Mouse (Mus musculus): ENCODE data around the gene Olfr113. TPM values are rescaled to one million over a fixed set of nuclear protein-coding genes. Genes with fewer than 3 reads are reported as not detected.
"Not testable (repeated sequence)": the region's sequence is repeated elsewhere in the genome, so short reads cannot be mapped to it uniquely, and the experiment has no call there.

Olfr113 gene
- not detected for total RNA-seq (2018; cell fraction: chromatin; rRNA removed)
- total RNA-seq (2018; cell fraction: cytosol; rRNA removed): not detected
- not detected for total RNA-seq (2018; cell fraction: nucleus; rRNA removed)
- polyA plus RNA-seq (2018): not detected in 3 replicates

- no peaks in the 10 kb centered on the region for H3K79me2 ChIP-seq (ENCODE audit: inconsistent target)
- no peak within 1 kb of the TSS for H3K27ac ChIP-seq
- no peaks in the 10 kb centered on the region for H3K36me3 ChIP-seq (ENCODE audit: inconsistent target)
- no peak within 1 kb of the TSS for H3K4me3 ChIP-seq (ENCODE audit: inconsistent target)
Measured at GRCm38 (mm10) chr17:37577563-37577962, at the start of gene Olfr113. Gene Olfr113, minus strand, starts transcription at chr17:37577663.

DNA sequence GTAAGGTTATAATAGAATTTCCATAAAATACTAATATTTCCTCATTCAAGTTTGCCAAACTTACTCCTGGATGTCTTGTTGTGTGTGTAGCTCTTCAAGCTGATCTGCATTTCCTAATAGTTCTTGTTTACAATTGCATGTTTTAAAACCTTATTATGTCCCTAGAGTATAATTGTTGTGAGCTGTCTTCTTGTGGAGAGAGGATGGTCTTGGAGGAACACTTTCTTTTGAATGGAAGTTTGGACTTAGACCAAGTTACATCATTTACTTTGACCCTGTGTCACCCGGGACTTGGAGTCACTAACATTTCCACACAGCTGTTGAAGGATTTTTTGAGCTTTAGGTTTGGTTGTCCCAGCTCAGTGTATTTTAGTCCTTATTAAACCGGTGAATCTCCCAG, 49.5 kb upstream of the Olfr113 start, which contains the start of the genes Olfr115 and Olfr116:
Gene Olfr115 (minus strand): TSS at position 101 of the 400 bp plus-strand sequence.
Gene Olfr116 (minus strand): TSS at position 191 of the 400 bp plus-strand sequence.
- H3K4me3 ChIP-seq (ENCODE audit: inconsistent target): no peak within 1 kb of the TSS
- H3K27ac ChIP-seq: no peak within 1 kb of the TSS
- 77% methylated on average over 2 of the region's 2 CpGs for WGBS (ENCODE audit: missing documents)
- no peaks in the 10 kb centered on the region for H3K36me3 ChIP-seq (ENCODE audit: inconsistent target)
- H3K79me2 ChIP-seq (ENCODE audit: inconsistent target): no peaks in the 10 kb centered on the region

- H3K36me3 ChIP-seq (ENCODE audit: inconsistent target): no peaks in the 10 kb centered on the region
Measured at GRCm38 (mm10) chr17:37592643-37593042, 15.2 kb upstream of the Olfr113 start, which contains the start of gene Olfr114. Gene Olfr114, minus strand, starts transcription at chr17:37592743.

GRCm38 (mm10) chr17:37569351-37569750, 8.1 kb downstream of the Olfr113 start, which contains the start of gene Olfr112:
Gene Olfr112, minus strand, starts transcription at chr17:37569451.
- Histone ChIP-seq H3K27ac (no peak within 1 kb of the TSS), H3K36me3 (ENCODE audit: inconsistent target) (no peaks in the 10 kb centered on the region), H3K79me2 (ENCODE audit: inconsistent target) (no peaks in the 10 kb centered on the region), H3K4me3 (ENCODE audit: inconsistent target) (no peak within 1 kb of the TSS)

More at GRCm38 (mm10) chr17:37592643-37593042, 15.2 kb upstream of the Olfr113 start, which contains the start of gene Olfr114:
- Histone ChIP-seq H3K4me3 (ENCODE audit: inconsistent target) (no peak within 1 kb of the TSS), H3K27ac (no peak within 1 kb of the TSS), H3K79me2 (ENCODE audit: inconsistent target) (no peaks in the 10 kb centered on the region)

GRCm38 (mm10) chr17:37558913-37559615, 18.4 kb downstream of the Olfr113 start:
- no peak overlapping the region for H3K4me3 ChIP-seq (ENCODE audit: inconsistent target)
- no peaks in the 10 kb centered on the region for H3K36me3 ChIP-seq (ENCODE audit: inconsistent target)
- WGBS (ENCODE audit: missing documents): 88% methylated on average over 1 of the region's 1 CpGs
- H3K27ac ChIP-seq: no peak overlapping the region
- no peaks in the 10 kb centered on the region for H3K79me2 ChIP-seq (ENCODE audit: inconsistent target)

DNA sequence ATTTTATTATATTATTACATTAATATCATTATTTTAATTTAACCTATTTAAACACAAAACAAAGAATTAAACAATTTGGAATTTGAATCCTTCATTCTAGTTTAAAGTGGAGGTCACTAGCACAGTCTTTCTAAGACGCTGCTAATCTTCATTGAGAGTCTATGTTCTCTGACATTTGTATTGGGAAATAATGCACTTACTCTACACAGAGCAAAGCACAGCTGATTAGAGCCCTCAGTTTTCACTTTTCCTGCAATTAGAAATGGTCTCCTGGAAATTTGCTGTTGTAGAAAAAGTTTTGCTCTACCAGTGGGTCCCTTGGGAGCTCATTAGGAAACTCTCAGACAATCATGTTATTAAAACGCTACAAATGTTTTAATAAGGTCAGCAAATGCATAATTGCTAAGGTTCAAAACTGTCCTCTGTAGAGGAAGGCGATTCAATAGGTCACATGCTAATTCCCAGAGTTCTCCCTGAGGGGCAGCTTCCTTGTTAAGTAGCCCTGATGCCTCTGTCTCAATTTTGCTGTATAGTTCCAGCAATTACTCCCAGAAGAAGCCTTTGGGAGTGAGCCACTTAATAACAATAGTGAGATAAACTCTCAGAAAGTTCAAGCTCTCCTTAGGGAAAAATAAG, 33.5 kb downstream of the Olfr113 start:
- H3K36me3 ChIP-seq (ENCODE audit: inconsistent target): no peaks in the 10 kb centered on the region
- H3K4me3 ChIP-seq (ENCODE audit: inconsistent target): no peak overlapping the region
- no peaks in the 10 kb centered on the region; the same call in 1 of the 2 replicates for H3K79me2 ChIP-seq (ENCODE audit: inconsistent target)
- H3K27ac ChIP-seq: no peak overlapping the region
- WGBS (ENCODE audit: missing documents): 80% methylated on average over 3 of the region's 3 CpGs

- 85% methylated on average over 4 of the region's 4 CpGs for WGBS (ENCODE audit: missing documents)
- no peak overlapping the region for H3K4me3 ChIP-seq (ENCODE audit: inconsistent target)
- H3K79me2 ChIP-seq (ENCODE audit: inconsistent target): peaks cover 5% of the 10 kb centered on the region; the same call in 1 of the 2 replicates
- H3K36me3 ChIP-seq (ENCODE audit: inconsistent target): no peaks in the 10 kb centered on the region
- no peak overlapping the region for H3K27ac ChIP-seq
Measured at GRCm38 (mm10) chr17:37541454-37542119, 35.9 kb downstream of the Olfr113 start.

DNA sequence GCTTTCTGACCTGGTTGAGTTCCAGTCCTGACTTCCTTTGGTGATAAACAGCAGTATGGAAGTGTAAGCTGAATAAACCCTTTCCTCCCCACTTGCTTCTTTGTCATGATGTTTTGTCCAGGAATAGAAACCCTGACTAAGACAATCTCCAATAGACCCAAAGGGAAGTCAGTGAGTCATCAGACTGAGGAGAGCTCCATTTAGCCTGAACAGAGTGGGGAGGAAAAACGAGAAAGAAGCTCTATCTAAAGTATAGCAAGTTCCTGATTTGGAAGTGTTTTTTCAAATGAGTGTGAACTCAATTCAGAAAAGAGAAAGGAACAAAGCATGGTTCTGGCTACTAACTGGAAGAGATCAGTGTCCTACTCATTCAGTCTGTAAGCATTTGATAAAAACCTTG, 39.0 kb downstream of the Olfr113 start:
- WGBS (ENCODE audit: missing documents): 0% methylated on average over 1 of the region's 1 CpGs

DNA sequence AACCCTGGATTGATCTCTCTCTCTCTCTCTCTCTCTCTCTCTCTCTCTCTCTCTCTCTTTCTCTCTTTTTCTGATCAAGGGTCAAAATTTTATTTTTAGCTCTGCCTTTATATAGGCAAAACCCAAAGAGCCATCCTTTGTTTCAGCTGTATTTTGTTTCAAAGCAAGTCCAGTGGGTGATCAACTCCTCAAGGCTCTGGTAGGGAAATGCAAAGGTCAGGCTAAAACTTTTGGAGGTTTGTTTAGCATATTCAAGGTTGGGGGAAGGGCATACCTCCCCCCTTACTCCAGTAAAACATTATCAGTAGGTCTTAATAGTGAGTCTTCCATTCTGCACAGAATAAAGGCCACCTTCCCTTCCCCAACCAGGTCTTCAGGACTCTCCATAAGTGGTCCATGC, 42.3 kb downstream of the Olfr113 start:
- Histone ChIP-seq H3K27ac (no peak overlapping the region), H3K79me2 (ENCODE audit: inconsistent target) (peaks cover 35% of the 10 kb centered on the region; the same call in 1 of the 2 replicates), H3K36me3 (ENCODE audit: inconsistent target) (peaks cover 10% of the 10 kb centered on the region; the same call in 1 of the 2 replicates), H3K4me3 (ENCODE audit: inconsistent target) (no peak overlapping the region)

More for the DNA sequence above, 39.0 kb downstream of the Olfr113 start:
- H3K27ac ChIP-seq: peak overlapping the region; percentile 81
- peaks cover 19% of the 10 kb centered on the region; the same call in 1 of the 2 replicates for H3K79me2 ChIP-seq (ENCODE audit: inconsistent target)
- not testable (repeated sequence) for H3K36me3 ChIP-seq (ENCODE audit: inconsistent target); H3K4me3 ChIP-seq (ENCODE audit: inconsistent target)

- H3K36me3 ChIP-seq (ENCODE audit: inconsistent target): not testable (repeated sequence)
- Histone ChIP-seq H3K79me2 (ENCODE audit: inconsistent target) (peaks cover 32% of the 10 kb centered on the region), H3K27ac (peak overlapping the region; percentile 97), H3K4me3 (ENCODE audit: inconsistent target) (peak overlapping the region; percentile 28; the same call in 1 of the 2 replicates)
- WGBS (ENCODE audit: missing documents): 7% methylated on average over 1 of the region's 1 CpGs
Measured at GRCm38 (mm10) chr17:37525427-37525826, 52.0 kb downstream of the Olfr113 start.

DNA sequence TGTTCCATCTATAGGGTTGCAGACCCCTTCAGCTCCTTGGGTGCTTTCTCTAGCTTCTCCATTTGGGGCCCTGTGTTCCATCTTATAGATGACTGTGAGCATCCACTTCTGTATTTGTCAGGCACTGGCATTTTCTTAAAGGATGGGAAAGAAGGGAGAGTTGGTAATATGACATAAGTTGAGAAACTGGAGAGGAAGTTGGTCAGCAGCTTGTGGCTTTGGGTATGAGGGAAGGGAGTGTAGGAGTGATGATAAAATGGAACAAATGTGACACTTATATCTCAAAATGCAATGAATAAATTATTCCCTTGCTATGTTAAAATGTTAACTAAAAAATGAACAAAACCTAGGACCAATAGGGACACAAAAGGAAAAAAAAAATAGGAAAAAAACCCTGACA, 52.9 kb downstream of the Olfr113 start:
- Histone ChIP-seq H3K27ac (peak overlapping the region; percentile 97), H3K79me2 (ENCODE audit: inconsistent target) (peaks cover 28% of the 10 kb centered on the region)
- not testable (repeated sequence) for H3K36me3 ChIP-seq (ENCODE audit: inconsistent target); H3K4me3 ChIP-seq (ENCODE audit: inconsistent target)

Other genes with a start within 250 kb of the Olfr113 start
- gene Olfr103, start 238.0 kb downstream of the Olfr113 start, polyA plus RNA-seq (2018): not detected in 3 replicates
- gene Olfr104-ps, start 218.1 kb downstream of the Olfr113 start, polyA plus RNA-seq (2018): not detected in 3 replicates
- not detected in 3 replicates for gene Olfr105-ps, start 198.6 kb downstream of the Olfr113 start, polyA plus RNA-seq (2018)
- not detected in 3 replicates for gene Olfr106-ps, start 187.3 kb downstream of the Olfr113 start, polyA plus RNA-seq (2018)
- not detected in 3 replicates for gene Olfr107, start 178.4 kb downstream of the Olfr113 start, polyA plus RNA-seq (2018)
- gene Olfr108, start 132.2 kb downstream of the Olfr113 start, polyA plus RNA-seq (2018): not detected in 3 replicates
- gene Olfr109, start 118.7 kb downstream of the Olfr113 start, polyA plus RNA-seq (2018): not detected in 3 replicates
- 1.0 to 2.2 TPM (median 1.7 TPM) in 3 replicates for gene H2-M2, start 94.1 kb downstream of the Olfr113 start, polyA plus RNA-seq (2018)
- 1.6 to 2.2 TPM (median 1.9 TPM) in 3 replicates for gene Olfr110, start 85.2 kb downstream of the Olfr113 start, polyA plus RNA-seq (2018)
- 3.2 to 5.6 TPM (median 4.0 TPM) in 3 replicates for gene Olfr111, start 69.6 kb downstream of the Olfr113 start, polyA plus RNA-seq (2018)
- not detected in 3 replicates for gene Olfr112, start 8.2 kb downstream of the Olfr113 start, polyA plus RNA-seq (2018)
- not detected in 3 replicates for gene Olfr114, start 15.1 kb upstream of the Olfr113 start, polyA plus RNA-seq (2018)
- gene Olfr115, start 49.4 kb upstream of the Olfr113 start, polyA plus RNA-seq (2018): not detected in 3 replicates
- gene Olfr116, start 49.5 kb upstream of the Olfr113 start, polyA plus RNA-seq (2018): not detected in 3 replicates
- not detected in 3 replicates for gene Olfr117, start 86.1 kb upstream of the Olfr113 start, polyA plus RNA-seq (2018)
- gene Olfr118, start 89.3 kb upstream of the Olfr113 start, polyA plus RNA-seq (2018): not detected in 3 replicates
- not detected in 3 replicates for gene Olfr119, start 118.9 kb upstream of the Olfr113 start, polyA plus RNA-seq (2018)
- gene Olfr120, start 144.1 kb upstream of the Olfr113 start, polyA plus RNA-seq (2018): not detected in 3 replicates
- not detected in 3 replicates for gene Olfr121, start 171.2 kb upstream of the Olfr113 start, polyA plus RNA-seq (2018)
- not detected in 3 replicates for gene Olfr122, start 190.9 kb upstream of the Olfr113 start, polyA plus RNA-seq (2018)
- not detected in 3 replicates for gene Olfr123, start 215.9 kb upstream of the Olfr113 start, polyA plus RNA-seq (2018)
- not detected in 3 replicates for gene Olfr124, start 222.2 kb upstream of the Olfr113 start, polyA plus RNA-seq (2018)